Mouse (Mus musculus): ENCODE measurements around the gene Spesp1.

- TF ChIP-seq EP300 (IDR thresholded peaks at IDR 0.05; ENCODE audit: low read depth) (no peak), CTCF (IDR thresholded peaks at IDR 0.05; ENCODE audit: low read depth) (no peak)
Observed at GRCm38 (mm10) chr9:62255896-62256576, 26.0 kb downstream of the Spesp1 start.
